8 mouse cellular contexts compared by ENCODE assay signal in genomic region chr16:90933534-90934176, GRCm38 (mm10). TPM values are rescaled to one million over a fixed set of nuclear protein-coding genes. Genes with fewer than 3 reads are reported as not detected.
DNase-seq lines count a peak whose midpoint lies in the region; ATAC-seq and TF ChIP-seq lines count a peak whose summit lies in the region.

No protein-coding gene starts in this region.

- no peak for ATAC-seq in forebrain, embryonic 13.5 days
- no peak for ATAC-seq in liver, embryonic 14.5 days (ENCODE audit: insufficient read depth)

- TF ChIP-seq CTCF in liver, embryonic 14.5 days (IDR thresholded peaks at IDR 0.05; ENCODE audit: low read depth): no peak

- H3K9me3 ChIP-seq in forebrain, embryonic 13.5 days (replicated peaks): no peaks in the 10 kb centered on the region
- H3K9me3 ChIP-seq in liver, embryonic 14.5 days (ENCODE audit: control insufficient read depth, low read length): no peaks in the 10 kb centered on the region

- intact Hi-C loops in heart, postnatal 14 days (cut with DNase I): loop anchor here (2.0 to 5.0 kb wide), 2 partner anchors 77 to 121 kb away; partner anchors contain the start of genes Synj1 and Urb1
- intact Hi-C loops in left cerebral cortex, postnatal 36 days (cut with DNase I): loop anchor here (1.0 kb wide), 1 partner anchor 206 kb away; the partner anchor contains the start of gene Mis18a

- H3K4me1 ChIP-seq in forebrain, embryonic 13.5 days: peaks cover 14% of the 10 kb centered on the region
- no peaks in the 10 kb centered on the region; a peak in 1 of 4 replicates for H3K4me1 ChIP-seq in liver, embryonic 14.5 days (replicated peaks; ENCODE audit: control insufficient read depth in 2 of 2, insufficient read depth in 2 of 2, low read length in 1 of 2)

- H3K27ac ChIP-seq in forebrain, embryonic 13.5 days: peak overlapping the region; percentile 86; the same call in 1 of the 2 replicates
- peak overlapping the region; percentile 68 for H3K27ac ChIP-seq in liver, embryonic 14.5 days

- 31% methylated on average over 13 of the region's 13 CpGs for WGBS in forebrain, embryonic 13.5 days
- WGBS in liver, embryonic 14.5 days (ENCODE audit: insufficient replicate concordance): 20% methylated on average over 13 of the region's 13 CpGs

- DNase-seq in heart, adult 11 months: peak; percentile 85
- no peak for DNase-seq in heart, postnatal 14 days
- DNase-seq in A20 (ENCODE audit: low read depth, low spot score): peak; percentile 21
- peak in 1 of 3 experiments; percentile 29 for DNase-seq in liver, embryonic 14.5 days (ENCODE audit: low read depth in 3 of 3, low spot score in 3 of 3)
- no peak for DNase-seq in left cerebral cortex, postnatal 36 days (ENCODE audit: low spot score in 2 of 2)
- DNase-seq in cerebellum, postnatal 36 days: no peak
- DNase-seq in embryo, embryonic 10 days (ENCODE audit: low spot score): no peak

- TF ChIP-seq EP300 in liver, embryonic 14.5 days (IDR thresholded peaks at IDR 0.05; ENCODE audit: low read depth): no peak

- peak overlapping the region; percentile 79 for H3K9ac ChIP-seq in forebrain, embryonic 13.5 days
- H3K9ac ChIP-seq in liver, embryonic 14.5 days (replicated peaks): peak overlapping the region; percentile 88

- peak overlapping the region; percentile 67 for H3K4me3 ChIP-seq in forebrain, embryonic 13.5 days
- H3K4me3 ChIP-seq in liver, embryonic 14.5 days (ENCODE audit: insufficient read depth in 1 of 2, low read depth in 2 of 2, low read length in 2 of 2): peak overlapping the region; percentile 93 to 96

- H3K4me2 ChIP-seq in forebrain, embryonic 13.5 days: peak overlapping the region; percentile 82
- peak overlapping the region; percentile 95 for H3K4me2 ChIP-seq in liver, embryonic 14.5 days (ENCODE audit: low read depth)

- H3K27me3 ChIP-seq in forebrain, embryonic 13.5 days: no peaks in the 10 kb centered on the region
- H3K27me3 ChIP-seq in liver, embryonic 14.5 days (ENCODE audit: control insufficient read depth, insufficient read depth, low read length): no peaks in the 10 kb centered on the region

- peaks cover 29% of the 10 kb centered on the region for H3K36me3 ChIP-seq in forebrain, embryonic 13.5 days (ENCODE audit: poor library complexity, severe bottlenecking)
- peaks cover 8% of the 10 kb centered on the region for H3K36me3 ChIP-seq in liver, embryonic 14.5 days (replicated peaks; ENCODE audit: control insufficient read depth, insufficient read depth, low read depth)

RNA-seq across cellular contexts. Expression of gene Cfap298, which starts 1.3 kb away (rescaled TPM):
- total RNA-seq in heart, postnatal 14 days (2021): 10 to 100 TPM; 25.6 to 28.3 TPM
- 49.1 and 50.0 TPM in 2 replicates for polyA plus RNA-seq in forebrain, embryonic 13.5 days (2015; fragmentation: Nextera tagmentation; extraction: Ambion mirVana)
- polyA plus RNA-seq in liver, embryonic 14.5 days (2012; rRNA removed): 6.4 and 11.5 TPM in 2 replicates
- 18.4 and 21.9 TPM in 2 replicates for polyA plus RNA-seq in liver, embryonic 14.5 days (2014; fragmentation: Nextera tagmentation; extraction: Ambion mirVana)
- total RNA-seq in left cerebral cortex, postnatal 36 days (2021): 10 to 100 TPM; 41.5 to 44.8 TPM

Comparison
In these comparisons a context has a peak if more than half of its experiments do, and no peak if none do; other contexts are left out.
1. DNase-seq: peak in heart, adult 11 months (single experiment) and A20 (single experiment); none in heart, postnatal 14 days (0 of 2), left cerebral cortex, postnatal 36 days (0 of 2), cerebellum, postnatal 36 days (0 of 2) and embryo, embryonic 10 days (single experiment).